Mouse (Mus musculus) midbrain, postnatal 0 days (tissue): Measurements from ENCODE around the gene Rab8b. TPM values are rescaled to one million over a fixed set of nuclear protein-coding genes. Genes with fewer than 3 reads are reported as not detected.
A peak's percentile ranks its signal among the peaks of the same experiment; 100 is the strongest.
"Not testable (repeated sequence)": the region's sequence is repeated elsewhere in the genome, so short reads cannot be mapped to it uniquely, and the experiment has no call there.

ENCODE experiments used
- ATAC-seq: fragments of 200-750 bp; cut with Nextera tagmentation; 2 replicates; pipeline ENCODE4 v1.8.0; 2017; ENCODE audit warnings: moderate number of reproducible peaks, mild to moderate bottlenecking, moderate TSS enrichment, moderate library complexity; ENCODE audit not compliant: low FRiP score
- DNase-seq: peaks from one replicate; pipeline ENCODE4 v3.0.0-alpha.2; 2015; ENCODE audit warnings: low spot score
- H3K27ac ChIP-seq: fragments of 300-500 bp; sonication (generic); 2 replicates; pipeline ENCODE4 v1.5.1; 2014; ENCODE audit warnings: low read depth, mild to moderate bottlenecking, low read length, mixed read lengths
- H3K27me3 ChIP-seq: fragments of 300-500 bp; sonication (generic); 2 replicates; pipeline ENCODE4 v1.6.1; 2014; ENCODE audit warnings: low read length, control low read depth, mixed read lengths; ENCODE audit not compliant: insufficient read depth
- H3K36me3 ChIP-seq: fragments of 300-500 bp; sonication (generic); 2 replicates; pipeline ENCODE4 v1.6.1; 2014; ENCODE audit warnings: low read length, control low read depth, mixed read lengths; ENCODE audit not compliant: insufficient read depth
- H3K4me1 ChIP-seq: fragments of 300-500 bp; sonication (generic); 2 replicates; pipeline ENCODE4 v1.6.1; 2014; ENCODE audit warnings: mild to moderate bottlenecking, control low read depth, antibody characterized with exemption, low read length, mixed read lengths; ENCODE audit not compliant: insufficient read depth
- H3K4me2 ChIP-seq: fragments of 300-500 bp; sonication (generic); 2 replicates; pipeline ENCODE4 v1.6.1; 2014; ENCODE audit warnings: low read depth, mild to moderate bottlenecking, low read length, mixed read lengths; ENCODE audit not compliant: poor library complexity, severe bottlenecking
- H3K4me3 ChIP-seq: fragments of 300-500 bp; sonication (generic); 2 replicates; pipeline ENCODE4 v1.5.1; 2014; ENCODE audit warnings: low read depth, mild to moderate bottlenecking, low read length, moderate library complexity
- H3K9ac ChIP-seq: fragments of 300-500 bp; sonication (generic); replicated peaks from 2 replicates; pipeline ENCODE4 v1.6.1; 2014; ENCODE audit warnings: mild to moderate bottlenecking, low read length, moderate library complexity, mixed read lengths; ENCODE audit not compliant: poor library complexity, severe bottlenecking
- H3K9me3 ChIP-seq: fragments of 300-500 bp; sonication (generic); 2 replicates; pipeline ENCODE4 v1.6.1; 2016; ENCODE audit warnings: low read length, control low read depth
- CTCF ChIP-seq: IDR thresholded peaks from 2 replicates; pipeline ENCODE4 v1.5.1; 2016; ENCODE audit warnings: antibody characterized with exemption, mild to moderate bottlenecking
- WGBS: fragments of 180-500 bp; shearing (Covaris S2); extraction: QIAGEN DNeasy Blood & Tissue Kit; methylation state at CpG from one replicate; pipeline ENCODE4 v1.1.7; 2014; 5-methylcytosine and 5-hydroxymethylcytosine counted together
- polyA plus RNA-seq: library from polyadenylated mRNA; unstranded; fragments of >200 nt; fragmentation: Nextera tagmentation; extraction: Ambion mirVana; gene quantifications from 2 replicates; pipeline ENCODE4 v1.2.1, GENCODE M21; 2015
- total RNA-seq: library from RNA; depleted of rRNA; stranded (reverse); fragments of >200 nt; gene quantifications from 2 replicates; pipeline ENCODE4 v1.2.3, GENCODE M21; 2014

Rab8b gene
- total and polyA plus RNA-seq, 2 experiments from 2014 or later, result 18.2 to 26.0 TPM

DNA sequence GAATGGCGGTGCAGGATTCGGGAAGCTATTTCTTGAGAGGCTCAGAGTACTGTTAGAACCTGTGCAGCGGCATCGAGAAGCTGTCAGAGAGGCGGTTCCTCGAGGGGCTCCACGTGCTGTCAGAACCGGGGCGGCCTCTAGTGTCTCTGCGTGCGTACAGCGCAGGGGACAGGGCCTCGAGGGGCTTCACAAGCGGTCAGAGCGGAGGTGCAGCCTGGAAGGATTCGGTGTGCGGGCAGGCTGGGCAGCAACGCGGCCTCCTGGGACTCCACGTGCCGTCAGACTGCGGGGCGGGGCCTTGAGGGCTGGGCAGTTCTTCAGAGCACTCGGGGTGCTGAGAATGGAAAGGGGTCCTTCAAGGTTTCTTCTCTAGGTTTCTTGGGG is 84.4 kb downstream of the Rab8b start:
- peak; percentile 80 for ATAC-seq
- under 1% methylated on average over 24 of the region's 24 CpGs for WGBS
- peak overlapping the region; percentile 32; the same call in 1 of the 2 replicates for H3K27ac ChIP-seq

DNA sequence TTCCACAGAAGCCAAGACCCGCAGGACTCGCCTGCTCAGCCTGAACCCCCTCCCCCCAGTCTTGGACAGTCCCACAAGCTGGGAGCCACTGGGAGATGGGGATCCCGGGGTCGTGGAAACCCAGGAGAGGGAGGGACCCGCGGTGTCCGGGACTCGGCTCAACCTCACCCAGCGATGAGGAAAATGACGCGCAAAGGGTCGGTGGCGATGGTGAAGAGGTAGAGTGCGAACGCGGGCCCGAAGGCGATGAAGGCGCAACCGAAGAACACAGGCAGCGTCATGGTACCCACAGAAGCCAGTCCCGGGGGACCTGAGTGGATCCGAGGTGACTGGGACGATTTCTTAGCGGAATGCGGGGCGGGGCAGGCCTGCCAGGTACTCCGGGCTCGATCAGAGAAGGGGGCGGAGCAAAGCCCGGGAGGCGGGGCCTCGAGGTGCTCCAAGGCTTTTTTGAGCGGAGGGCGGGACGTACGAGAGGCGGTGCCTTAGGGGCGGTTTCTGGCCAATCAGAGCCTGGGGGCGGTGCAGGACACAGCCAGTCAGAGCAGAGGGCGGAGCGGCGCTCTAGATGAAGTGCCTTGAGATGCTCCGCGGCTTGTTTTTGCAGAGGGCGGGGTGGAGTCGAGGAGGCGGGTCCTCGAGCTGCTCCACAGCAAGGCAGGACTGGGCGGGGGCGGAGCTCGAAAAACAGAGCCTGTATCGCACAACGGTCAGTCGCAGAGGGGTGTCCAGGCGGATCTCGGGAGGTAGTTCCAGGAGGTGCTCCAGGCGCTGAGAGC is 85.0 kb downstream of the Rab8b start, which contains the start of gene Aph1c:
TSS of gene Aph1c (minus strand) at position 409 of the 779 bp plus-strand sequence.
- H3K4me3 ChIP-seq, result peak within 1 kb of the TSS; percentile 59
- DNase-seq (peak; percentile 99), ATAC-seq (peak; percentile 99)
- H3K36me3 ChIP-seq, result no peaks in the 10 kb centered on the region
- peak within 1 kb of the TSS; percentile 92 for H3K4me2 ChIP-seq
- under 1% methylated on average over 58 of the region's 58 CpGs for WGBS
- H3K27ac ChIP-seq, result peak within 1 kb of the TSS; percentile 32; the same call in 1 of the 2 replicates
- 0 out of 2 replicates have a peak, but pooled peaks cover 5% of the 10 kb centered on the region for H3K4me1 ChIP-seq
- no peak for TF ChIP-seq CTCF
- H3K27me3 ChIP-seq, result no peaks in the 10 kb centered on the region
- peak within 1 kb of the TSS; percentile 59 for H3K9ac ChIP-seq
- H3K9me3 ChIP-seq, result no peaks in the 10 kb centered on the region

More for the DNA sequence above, 84.4 kb downstream of the Rab8b start:
- peak; percentile 28 for TF ChIP-seq CTCF
- H3K27me3 ChIP-seq, result no peaks in the 10 kb centered on the region
- H3K9me3 ChIP-seq, result no peaks in the 10 kb centered on the region
- no peaks in the 10 kb centered on the region for H3K36me3 ChIP-seq
- no peak for DNase-seq
- peak overlapping the region; percentile 59 for H3K4me3 ChIP-seq
- H3K9ac ChIP-seq, result peak overlapping the region; percentile 54
- H3K4me1 ChIP-seq, result 0 out of 2 replicates have a peak, but pooled peaks cover 5% of the 10 kb centered on the region
- peak overlapping the region; percentile 92 for H3K4me2 ChIP-seq

DNA sequence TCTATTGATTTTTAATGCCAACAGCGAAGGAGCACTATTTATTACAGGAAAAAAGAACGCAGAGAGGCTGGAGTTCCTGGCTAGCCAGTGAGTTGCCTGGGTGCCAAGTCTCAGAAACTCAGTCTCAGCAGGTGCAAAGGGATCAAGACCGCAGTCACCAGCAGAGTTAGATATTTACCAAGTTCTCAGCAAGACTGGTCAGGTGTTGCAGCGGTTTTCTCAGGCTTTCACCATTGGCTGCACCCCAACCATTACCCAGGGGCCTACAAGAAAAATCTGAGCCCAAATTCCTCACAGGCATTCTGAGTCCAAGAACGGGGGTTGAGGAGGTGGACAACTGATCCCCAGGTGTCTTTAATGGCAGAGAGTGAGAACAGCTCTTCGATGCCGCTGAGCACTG is 85.6 kb downstream of the Rab8b start:
- H3K27me3 ChIP-seq, result no peaks in the 10 kb centered on the region
- no peaks in the 10 kb centered on the region for H3K36me3 ChIP-seq
- 20% methylated on average over 7 of the region's 7 CpGs for WGBS
- ATAC-seq (no peak), DNase-seq (peak; percentile 9)
- no peak overlapping the region for H3K9ac ChIP-seq
- TF ChIP-seq CTCF, result no peak
- no peak overlapping the region for H3K27ac ChIP-seq
- no peaks in the 10 kb centered on the region for H3K9me3 ChIP-seq
- 0 out of 2 replicates have a peak, but pooled peaks cover 5% of the 10 kb centered on the region for H3K4me1 ChIP-seq
- H3K4me2 ChIP-seq, result peak overlapping the region; percentile 92
- H3K4me3 ChIP-seq, result peak overlapping the region; percentile 59

DNA sequence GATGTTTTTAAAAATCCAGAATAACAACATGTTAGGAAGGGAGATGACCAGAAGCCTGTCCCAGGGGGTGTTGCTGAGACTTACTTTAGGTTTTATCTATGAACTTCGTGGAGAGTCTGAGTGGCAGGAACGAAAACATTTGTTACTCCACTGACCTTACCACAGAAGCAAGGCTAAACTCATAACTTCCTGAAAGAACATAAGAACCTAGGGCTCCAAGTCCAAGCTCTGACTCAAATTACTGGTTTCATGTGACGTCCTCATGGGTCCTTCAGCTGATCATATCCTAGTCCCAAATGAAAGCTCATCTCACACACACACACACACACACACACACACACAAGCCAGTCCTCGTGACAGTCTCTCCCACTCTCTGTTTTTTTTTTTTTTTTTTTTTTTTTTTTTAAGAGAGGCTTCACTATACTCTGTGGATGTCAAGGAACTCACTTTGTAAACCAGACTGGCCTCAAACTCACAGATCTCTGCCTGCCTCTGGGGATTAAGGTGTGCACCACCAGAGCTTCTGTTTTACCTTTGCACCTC is 87.0 kb downstream of the Rab8b start:
- no peak for TF ChIP-seq CTCF
- Histone ChIP-seq H3K36me3 (no peaks in the 10 kb centered on the region), H3K4me3 (no peak overlapping the region), H3K4me1 (0 out of 2 replicates have a peak, but pooled peaks cover 5% of the 10 kb centered on the region), H3K27ac (no peak overlapping the region), H3K9me3 (no peaks in the 10 kb centered on the region), H3K4me2 (no peak overlapping the region), H3K9ac (no peak overlapping the region), H3K27me3 (no peaks in the 10 kb centered on the region)
- ATAC-seq (no peak), DNase-seq (no peak)
- 70% methylated on average over 4 of the region's 4 CpGs for WGBS

GRCm38 (mm10) chr9:66825990-66826389 is 93.5 kb downstream of the Rab8b start:
- peak; percentile 78 for DNase-seq
- Histone ChIP-seq H3K4me1 (no peaks in the 10 kb centered on the region), H3K9ac (no peak overlapping the region), H3K27ac (no peak overlapping the region), H3K4me3 (no peak overlapping the region), H3K27me3 (no peaks in the 10 kb centered on the region), H3K4me2 (no peak overlapping the region), H3K9me3 (no peaks in the 10 kb centered on the region), H3K36me3 (no peaks in the 10 kb centered on the region)
- 38% methylated on average over 1 of the region's 1 CpGs for WGBS
- no peak for ATAC-seq
- peak; percentile 92 for TF ChIP-seq CTCF

DNA sequence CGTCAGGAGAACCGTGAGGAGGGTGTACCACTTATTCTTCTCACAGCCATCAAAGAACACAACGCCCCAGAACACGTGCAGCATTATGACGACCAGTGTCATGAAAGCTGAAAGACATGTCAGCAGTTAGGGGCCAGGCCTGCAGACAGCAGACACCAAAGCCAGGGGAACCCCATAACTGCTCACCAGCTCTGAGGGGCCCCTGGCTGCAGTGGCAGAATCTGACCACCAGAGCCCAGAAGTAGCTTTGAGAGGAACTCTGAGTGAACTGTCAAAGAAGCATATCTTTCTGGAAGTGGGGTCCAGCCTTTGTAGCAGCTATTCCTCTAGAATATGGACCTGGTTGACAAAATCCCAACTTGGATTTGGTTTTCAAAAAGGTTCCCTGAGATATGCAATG is 97.2 kb downstream of the Rab8b start:
- H3K36me3 ChIP-seq, H3K9me3 ChIP-seq, H3K27ac ChIP-seq, H3K4me2 ChIP-seq, H3K9ac ChIP-seq, H3K4me3 ChIP-seq, H3K4me1 ChIP-seq, DNase-seq, ATAC-seq, H3K27me3 ChIP-seq: not testable (repeated sequence)
- WGBS, result no CpG with 5 or more reads among the region's 5 CpGs
